Mouse (Mus musculus): Measurements from ENCODE around the gene Commd4.

GRCm38 (mm10) chr9:57162496-57162895 lies 4.4 kb upstream of the Commd4 start:
- TF ChIP-seq CTCF (IDR thresholded peaks at IDR 0.05; ENCODE audit: control insufficient read depth, insufficient read depth, low read length) = peak; percentile 48; the same call in 1 of the 2 replicates
- no peak for TF ChIP-seq POLR2A (IDR thresholded peaks at IDR 0.05; ENCODE audit: borderline replicate concordance, control insufficient read depth, low read depth, low read length)

Data from bone marrow, adult 2 months (tissue).